Mouse (Mus musculus): Measurements from ENCODE around the gene Arhgef6. TPM values are rescaled to one million over a fixed set of nuclear protein-coding genes. Genes with fewer than 3 reads are reported as not detected.

Gene Arhgef6
- polyA plus RNA-seq, 1 experiment from 2014 or later = 3.9 TPM

DNA sequence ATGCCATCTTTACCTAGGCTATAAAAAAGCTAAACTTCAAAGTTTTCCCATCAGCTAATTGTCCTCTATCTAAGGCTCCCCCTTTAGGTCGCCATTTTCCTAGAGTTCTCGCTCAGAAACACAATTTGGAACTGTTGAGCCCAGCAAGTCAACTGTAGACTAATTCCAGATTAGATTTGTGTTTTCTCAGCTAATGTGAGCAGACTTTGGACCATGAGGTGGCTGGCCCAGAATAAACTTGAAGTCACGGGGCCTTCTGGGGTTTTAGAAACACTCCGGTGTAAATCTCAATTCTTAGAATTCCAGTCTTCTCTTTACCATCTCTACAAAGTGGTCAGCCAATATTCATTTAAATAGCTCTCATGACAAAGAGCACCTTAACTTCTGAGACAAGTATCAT lies 123.0 kb downstream of the Arhgef6 start:
- no peaks in the 10 kb centered on the region for H3K4me1 ChIP-seq
- no peak overlapping the region for H3K4me3 ChIP-seq
- no peaks in the 10 kb centered on the region for H3K27me3 ChIP-seq (ENCODE audit: low read depth, poor library complexity, severe bottlenecking)
- no peaks in the 10 kb centered on the region for H3K9me3 ChIP-seq (replicated peaks)
- WGBS = 89% methylated on average over 4 of the region's 4 CpGs
- no peak overlapping the region for H3K27ac ChIP-seq (replicated peaks)
- no peaks in the 10 kb centered on the region for H3K36me3 ChIP-seq
- DNase-seq (ENCODE audit: low spot score) = no peak

DNA sequence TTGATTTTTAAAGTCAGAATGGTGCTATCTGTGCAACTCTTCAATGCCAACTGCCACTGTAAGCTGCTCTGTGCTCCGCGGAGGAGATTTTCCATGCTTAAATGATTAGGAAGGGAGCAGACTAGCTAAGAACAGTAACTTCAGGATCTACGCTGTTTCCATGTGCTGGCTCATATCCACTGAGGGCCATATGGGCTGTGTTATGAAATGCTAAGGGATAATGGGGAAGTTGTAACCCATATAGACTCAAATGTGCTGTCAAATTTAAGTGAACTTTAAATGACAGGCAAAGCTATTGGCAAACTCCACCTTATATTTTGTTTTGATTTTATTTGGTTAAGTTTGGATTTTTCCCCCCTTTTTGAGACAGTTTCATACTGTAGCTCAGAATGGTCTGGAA lies 125.7 kb downstream of the Arhgef6 start:
- Histone ChIP-seq H3K27me3 (ENCODE audit: low read depth, poor library complexity, severe bottlenecking) (no peaks in the 10 kb centered on the region), H3K4me1 (no peaks in the 10 kb centered on the region), H3K36me3 (no peaks in the 10 kb centered on the region), H3K27ac (replicated peaks) (no peak overlapping the region), H3K4me3 (no peak overlapping the region), H3K9me3 (replicated peaks) (no peaks in the 10 kb centered on the region)
- no peak for DNase-seq (ENCODE audit: low spot score)
- 83% methylated on average over 3 of the region's 3 CpGs for WGBS

DNA sequence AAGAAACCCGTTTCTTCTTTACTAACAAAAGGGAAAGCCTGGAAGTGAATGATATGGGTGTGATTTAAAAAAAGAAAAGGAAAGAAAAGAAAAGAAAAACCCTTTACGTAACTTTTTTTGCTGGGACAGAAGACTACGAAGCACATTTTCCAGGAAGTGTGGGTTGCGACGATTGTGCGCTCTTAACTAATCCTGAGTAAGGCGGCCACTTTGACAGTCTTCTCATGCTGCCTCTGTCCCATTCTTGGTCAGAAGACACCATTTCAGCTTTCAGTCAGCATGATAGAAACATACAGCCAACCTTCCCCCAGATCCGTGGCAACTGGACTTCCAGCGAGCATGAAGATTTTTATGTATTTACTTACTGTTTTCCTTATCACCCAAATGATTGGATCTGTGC lies 126.7 kb downstream of the Arhgef6 start, which contains the start of gene Cd40lg:
TSS of gene Cd40lg (plus strand) at position 268 of the 400 bp plus-strand sequence.
- DNase-seq (ENCODE audit: low spot score) = no peak
- H3K27me3 ChIP-seq (ENCODE audit: low read depth, poor library complexity, severe bottlenecking) = no peaks in the 10 kb centered on the region
- H3K9me3 ChIP-seq (replicated peaks) = no peaks in the 10 kb centered on the region
- H3K4me1 ChIP-seq = no peaks in the 10 kb centered on the region
- 93% methylated on average over 9 of the region's 9 CpGs for WGBS
- H3K36me3 ChIP-seq = no peaks in the 10 kb centered on the region
- no peak within 1 kb of the TSS for H3K4me3 ChIP-seq
- H3K27ac ChIP-seq (replicated peaks) = no peak within 1 kb of the TSS

DNA sequence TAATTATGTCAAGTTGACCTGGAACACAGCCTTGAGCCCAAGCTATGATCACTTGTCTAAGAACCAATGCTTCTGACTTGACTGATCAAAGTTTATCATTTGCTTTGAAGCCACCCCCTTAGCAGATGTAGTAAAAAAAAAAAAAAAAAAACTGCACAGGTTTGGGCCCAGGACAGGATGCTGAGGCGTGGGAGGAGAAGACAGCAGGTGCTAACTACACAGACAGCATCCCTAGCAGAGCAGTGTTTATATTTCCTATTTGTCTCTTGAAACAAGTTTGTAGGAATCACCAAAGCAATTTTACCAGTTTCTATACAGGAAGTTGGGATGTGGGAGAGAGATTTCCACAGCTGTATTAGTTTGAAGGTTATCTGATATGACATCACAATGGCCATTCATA lies 127.9 kb downstream of the Arhgef6 start:
- H3K4me3 ChIP-seq = no peak overlapping the region
- H3K9me3 ChIP-seq (replicated peaks) = no peaks in the 10 kb centered on the region
- no peaks in the 10 kb centered on the region for H3K36me3 ChIP-seq
- no peaks in the 10 kb centered on the region for H3K4me1 ChIP-seq
- no peak for DNase-seq (ENCODE audit: low spot score)
- 85% methylated on average over 1 of the region's 1 CpGs for WGBS
- H3K27me3 ChIP-seq (ENCODE audit: low read depth, poor library complexity, severe bottlenecking) = no peaks in the 10 kb centered on the region
- no peak overlapping the region for H3K27ac ChIP-seq (replicated peaks)

DNA sequence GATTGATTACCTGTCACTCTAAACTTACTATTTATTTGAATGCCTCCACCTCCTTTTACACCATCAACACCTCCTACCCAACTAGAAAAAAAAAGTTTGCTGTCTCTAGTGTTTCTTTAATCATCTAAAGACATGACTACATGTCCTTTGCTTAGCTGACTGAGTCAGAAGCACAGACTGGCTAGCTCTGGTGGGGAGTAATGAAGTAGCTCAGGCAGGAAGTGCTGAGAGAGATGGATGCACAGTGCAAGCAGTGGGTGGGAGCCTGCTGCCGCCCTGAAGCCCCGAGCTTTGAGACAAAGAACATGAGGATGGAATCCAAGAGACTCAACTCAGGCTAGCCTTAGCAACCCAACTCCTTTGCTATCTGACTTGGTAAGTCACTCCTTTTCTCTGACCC lies 138.1 kb downstream of the Arhgef6 start:
- 67% methylated on average over 2 of the region's 2 CpGs for WGBS

DNA sequence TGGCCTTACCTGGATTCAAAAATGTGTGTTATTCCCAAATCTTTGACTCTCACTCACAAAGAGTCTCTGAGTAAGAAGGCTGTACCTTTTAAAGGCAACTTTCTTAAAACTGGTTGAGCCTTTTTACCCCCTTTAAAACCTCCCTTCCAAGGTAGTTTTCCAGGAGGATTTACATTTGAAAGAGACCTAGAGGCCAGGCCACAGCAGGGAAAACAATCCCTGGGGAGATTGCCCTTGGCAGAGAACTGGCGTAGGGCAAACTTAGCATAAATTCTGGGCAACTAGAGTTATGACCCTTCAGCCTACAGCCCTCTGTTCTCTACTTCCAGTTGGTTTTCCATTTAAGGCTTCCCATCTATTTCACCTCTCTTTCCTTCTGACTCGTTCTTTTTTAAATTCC lies 140.5 kb downstream of the Arhgef6 start:
- WGBS = 50% methylated on average over 2 of the region's 2 CpGs
- DNase-seq (ENCODE audit: low spot score) = no peak
- no peaks in the 10 kb centered on the region for H3K9me3 ChIP-seq (replicated peaks)
- H3K4me1 ChIP-seq = no peaks in the 10 kb centered on the region
- H3K27me3 ChIP-seq (ENCODE audit: low read depth, poor library complexity, severe bottlenecking) = no peaks in the 10 kb centered on the region
- no peak overlapping the region for H3K4me3 ChIP-seq
- H3K36me3 ChIP-seq = no peaks in the 10 kb centered on the region
- H3K27ac ChIP-seq (replicated peaks) = no peak overlapping the region

More for the DNA sequence above, 138.1 kb downstream of the Arhgef6 start:
- Histone ChIP-seq H3K9me3 (replicated peaks) (no peaks in the 10 kb centered on the region), H3K4me1 (no peaks in the 10 kb centered on the region), H3K4me3 (no peak overlapping the region), H3K27me3 (ENCODE audit: low read depth, poor library complexity, severe bottlenecking) (no peaks in the 10 kb centered on the region), H3K36me3 (no peaks in the 10 kb centered on the region), H3K27ac (replicated peaks) (no peak overlapping the region)
- no peak for DNase-seq (ENCODE audit: low spot score)

DNA sequence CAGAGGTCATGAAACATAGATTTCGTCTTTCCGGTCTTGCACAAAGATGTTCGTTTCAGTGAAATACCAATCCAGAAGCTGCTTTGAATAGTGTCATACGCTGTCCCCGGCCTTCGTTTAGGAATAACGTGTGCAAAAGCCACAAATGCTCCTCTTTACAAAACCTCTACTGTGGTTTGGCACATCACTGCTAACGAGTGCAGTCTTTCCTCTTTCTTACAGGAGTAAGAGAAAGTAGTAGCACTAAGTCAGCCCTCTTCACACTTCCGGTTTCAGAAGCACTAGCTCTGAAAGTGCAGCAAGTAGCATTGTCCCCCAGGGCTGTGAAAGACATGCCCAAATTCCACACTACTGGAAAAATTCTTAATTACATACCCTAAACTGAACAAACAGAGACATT lies 142.2 kb downstream of the Arhgef6 start:
- 86% methylated on average over 9 of the region's 9 CpGs for WGBS
- no peak for DNase-seq (ENCODE audit: low spot score)
- no peaks in the 10 kb centered on the region for H3K36me3 ChIP-seq
- no peak overlapping the region for H3K4me3 ChIP-seq
- H3K27ac ChIP-seq (replicated peaks) = no peak overlapping the region
- no peaks in the 10 kb centered on the region for H3K9me3 ChIP-seq (replicated peaks)
- no peaks in the 10 kb centered on the region for H3K27me3 ChIP-seq (ENCODE audit: low read depth, poor library complexity, severe bottlenecking)
- H3K4me1 ChIP-seq = no peaks in the 10 kb centered on the region

DNA sequence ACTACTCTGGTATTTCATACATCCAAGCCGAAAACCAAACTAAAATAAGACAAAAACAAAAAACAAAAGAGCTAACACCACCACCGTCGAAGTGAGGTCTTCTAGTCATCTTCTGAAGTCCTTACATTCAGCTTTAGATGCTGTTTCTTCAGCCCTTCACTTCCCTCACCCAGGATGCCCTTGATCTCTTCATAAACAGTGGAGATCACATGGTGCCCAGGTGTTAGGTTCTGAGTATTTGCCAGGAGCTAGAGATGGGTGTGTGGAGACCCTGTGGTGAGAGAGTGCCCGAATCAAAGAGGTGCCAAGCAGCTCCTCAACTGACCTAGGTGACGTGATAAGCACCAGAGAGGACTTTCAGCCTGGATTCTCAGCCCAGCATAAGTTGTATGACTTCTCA lies 149.2 kb downstream of the Arhgef6 start:
- no peaks in the 10 kb centered on the region for H3K9me3 ChIP-seq (replicated peaks)
- H3K27me3 ChIP-seq (ENCODE audit: low read depth, poor library complexity, severe bottlenecking) = no peaks in the 10 kb centered on the region
- no peak for DNase-seq (ENCODE audit: low spot score)
- no peaks in the 10 kb centered on the region for H3K36me3 ChIP-seq
- H3K4me1 ChIP-seq = no peaks in the 10 kb centered on the region
- 80% methylated on average over 5 of the region's 5 CpGs for WGBS
- H3K4me3 ChIP-seq = no peak overlapping the region
- H3K27ac ChIP-seq (replicated peaks) = no peak overlapping the region

DNA sequence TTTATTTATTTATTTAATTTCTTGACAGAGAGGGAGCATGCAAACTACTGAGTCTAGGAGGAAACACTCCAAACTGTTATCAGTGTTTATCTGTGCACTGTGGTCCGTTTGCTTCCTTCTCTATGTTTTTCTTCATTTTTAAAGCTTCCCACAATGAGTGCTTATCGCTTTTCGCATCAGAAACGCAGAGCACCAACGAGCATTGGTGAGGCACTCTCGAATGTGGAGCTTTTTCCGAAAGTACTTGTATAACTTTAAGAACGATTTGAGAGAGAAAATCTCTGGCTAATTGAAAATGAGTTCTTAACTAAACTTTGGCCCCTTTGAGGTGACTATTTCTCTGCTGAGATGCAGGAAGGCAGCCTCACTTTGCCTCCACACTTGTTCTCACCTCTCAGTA lies 151.2 kb downstream of the Arhgef6 start:
- Histone ChIP-seq H3K27me3 (ENCODE audit: low read depth, poor library complexity, severe bottlenecking) (no peaks in the 10 kb centered on the region), H3K9me3 (replicated peaks) (no peaks in the 10 kb centered on the region), H3K27ac (replicated peaks) (no peak overlapping the region), H3K4me3 (no peak overlapping the region), H3K4me1 (no peaks in the 10 kb centered on the region), H3K36me3 (no peaks in the 10 kb centered on the region)
- DNase-seq (ENCODE audit: low spot score) = no peak
- 89% methylated on average over 8 of the region's 8 CpGs for WGBS

DNA sequence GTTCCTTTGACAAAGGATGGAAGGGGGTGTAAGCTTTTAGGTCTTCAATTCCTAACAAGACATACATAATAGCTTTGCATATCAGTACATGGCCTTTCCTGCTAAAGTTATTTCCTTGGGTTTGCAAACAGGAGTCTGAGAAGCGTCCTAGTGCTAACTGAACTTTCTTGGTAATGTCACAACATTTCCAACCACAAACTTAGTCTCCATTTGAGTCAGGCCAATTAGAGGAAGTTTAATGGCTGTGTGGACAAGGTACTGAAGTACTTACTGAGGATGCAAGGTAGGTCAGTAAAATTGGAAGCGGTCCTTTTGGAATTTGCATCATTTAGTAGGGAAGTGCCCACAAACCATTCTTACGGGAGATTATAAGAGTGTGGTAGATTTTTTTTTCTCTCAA lies 155.2 kb downstream of the Arhgef6 start:
- Histone ChIP-seq H3K36me3 (no peaks in the 10 kb centered on the region), H3K27ac (replicated peaks) (no peak overlapping the region), H3K4me3 (no peak overlapping the region), H3K9me3 (replicated peaks) (no peaks in the 10 kb centered on the region), H3K27me3 (ENCODE audit: low read depth, poor library complexity, severe bottlenecking) (no peaks in the 10 kb centered on the region), H3K4me1 (no peaks in the 10 kb centered on the region)
- DNase-seq (ENCODE audit: low spot score) = no peak
- 91% methylated on average over 3 of the region's 3 CpGs for WGBS

DNA sequence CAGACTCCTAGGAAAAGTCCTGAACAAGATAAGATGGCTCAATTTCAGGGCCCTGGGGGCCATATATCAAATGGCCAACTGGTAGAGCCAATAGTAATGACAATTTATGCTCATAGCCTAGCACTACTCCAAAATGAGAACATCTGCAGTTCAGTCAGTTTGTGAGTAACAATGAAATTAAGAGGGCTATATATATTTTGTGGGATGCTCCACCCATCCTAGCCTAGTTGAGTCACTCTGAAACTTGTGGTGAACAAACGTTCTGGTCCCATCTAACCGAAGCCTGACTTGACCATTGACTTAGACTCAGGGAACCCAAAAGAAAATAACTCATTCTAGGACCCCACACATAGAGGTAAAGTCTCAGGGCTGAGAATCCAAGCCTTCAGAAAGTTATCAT lies 156.1 kb downstream of the Arhgef6 start:
- Histone ChIP-seq H3K27ac (replicated peaks) (no peak overlapping the region), H3K27me3 (ENCODE audit: low read depth, poor library complexity, severe bottlenecking) (no peaks in the 10 kb centered on the region), H3K4me3 (no peak overlapping the region), H3K36me3 (no peaks in the 10 kb centered on the region), H3K9me3 (replicated peaks) (no peaks in the 10 kb centered on the region), H3K4me1 (no peaks in the 10 kb centered on the region)
- DNase-seq (ENCODE audit: low spot score) = no peak
- WGBS = 93% methylated on average over 2 of the region's 2 CpGs

Other genes with a start within 250 kb of the Arhgef6 start
- gene Cd40lg, start 126.6 kb downstream of the Arhgef6 start, polyA plus RNA-seq (2016; fragmentation: Nextera tagmentation; extraction: Ambion mirVana) = not detected in 2 replicates
- 196 and 230 TPM in 2 replicates for gene Rbmx, start 54.3 kb upstream of the Arhgef6 start, polyA plus RNA-seq (2016; fragmentation: Nextera tagmentation; extraction: Ambion mirVana)
- not detected in 2 replicates for gene Gm364, start 70.4 kb upstream of the Arhgef6 start, polyA plus RNA-seq (2016; fragmentation: Nextera tagmentation; extraction: Ambion mirVana)
- gene Gpr101, start 165.0 kb upstream of the Arhgef6 start, polyA plus RNA-seq (2016; fragmentation: Nextera tagmentation; extraction: Ambion mirVana) = not detected in 2 replicates

Measured in midbrain, embryonic 10.5 days (tissue).